Mouse (Mus musculus) bone marrow, adult 2 months (tissue): ENCODE measurements around the gene Tmem200a. TPM values are rescaled to one million over a fixed set of nuclear protein-coding genes. Genes with fewer than 3 reads are reported as not detected.

Experiments used
- H3K27ac ChIP-seq: fragments of 200-500 bp; 2 replicates; pipeline ENCODE4 v1.5.1; 2012; ENCODE audit warnings: low read depth, mild to moderate bottlenecking, control low read depth, inconsistent platforms, low read length; ENCODE audit not compliant: control insufficient read depth, poor library complexity, insufficient read depth
- H3K4me1 ChIP-seq: fragments of 200-500 bp; 2 replicates; pipeline ENCODE4 v1.6.1; 2011; ENCODE audit warnings: low read length; ENCODE audit not compliant: control insufficient read depth, insufficient read depth
- H3K4me3 ChIP-seq: fragments of 200-500 bp; replicated peaks from 2 replicates; pipeline ENCODE3; 2011; ENCODE audit warnings: mild to moderate bottlenecking, low read depth, low read length, control low read depth; ENCODE audit not compliant: control insufficient read depth
- CTCF ChIP-seq: fragments of 200-500 bp; IDR thresholded peaks from 2 replicates; pipeline ENCODE4 v1.5.1; 2011; ENCODE audit warnings: low read length, control low read depth; ENCODE audit not compliant: control insufficient read depth, insufficient read depth
- POLR2A ChIP-seq: fragments of 200-500 bp; IDR thresholded peaks from 2 replicates; pipeline ENCODE4 v1.6.1; 2011; ENCODE audit warnings: low read depth, mild to moderate bottlenecking, control low read depth, low read length, borderline replicate concordance; ENCODE audit not compliant: control insufficient read depth
- WGBS: fragments of 180-500 bp; shearing (Covaris S2); methylation state at CpG from one replicate; pipeline ENCODE4 v1.1.7; 2018; 5-methylcytosine and 5-hydroxymethylcytosine counted together
- polyA plus RNA-seq: library from polyadenylated mRNA; stranded (reverse); fragments of >200 nt; gene quantifications from 2 replicates; pipeline ENCODE4 v1.2.4, GENCODE M21; 2011; ENCODE audit warnings: low replicate concordance; ENCODE audit not compliant: missing spikeins, insufficient read depth, insufficient read length

The Tmem200a gene
- polyA plus RNA-seq, 1 experiment, result not detected

DNA sequence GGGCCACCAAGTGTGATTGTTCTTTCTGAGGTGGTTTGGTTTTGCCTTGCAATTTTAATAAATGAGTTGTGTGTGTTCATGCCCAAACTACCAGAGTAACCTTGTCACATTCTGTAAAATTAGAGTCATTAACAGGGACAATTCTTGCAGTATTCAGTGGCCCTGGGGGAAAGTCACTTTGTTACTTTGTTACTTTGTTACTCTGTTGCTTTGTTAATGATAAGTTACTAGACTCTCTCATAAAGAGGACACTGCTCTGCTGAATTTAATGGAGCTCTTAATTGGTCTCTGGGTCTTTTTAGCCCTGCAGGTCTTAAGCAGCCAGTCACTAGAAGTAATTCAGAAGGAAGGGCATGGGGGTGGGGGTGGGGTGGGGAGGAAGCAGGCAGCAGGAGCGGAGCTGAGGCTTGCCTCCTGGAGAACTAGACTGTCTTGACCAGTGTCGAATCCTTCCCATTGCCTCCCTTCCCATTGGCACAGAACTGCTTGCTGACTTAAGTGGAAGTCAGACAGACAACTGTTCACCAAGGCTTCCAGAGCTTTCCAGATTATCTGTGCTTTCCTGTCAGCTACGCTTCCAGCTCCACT is 124.1 kb downstream of the Tmem200a start:
- 79% methylated on average over 3 of the region's 3 CpGs for WGBS
- Histone ChIP-seq H3K4me3 (no peak overlapping the region), H3K4me1 (no peaks in the 10 kb centered on the region), H3K27ac (no peak overlapping the region)
- no peak for TF ChIP-seq POLR2A
- TF ChIP-seq CTCF, result no peak

DNA sequence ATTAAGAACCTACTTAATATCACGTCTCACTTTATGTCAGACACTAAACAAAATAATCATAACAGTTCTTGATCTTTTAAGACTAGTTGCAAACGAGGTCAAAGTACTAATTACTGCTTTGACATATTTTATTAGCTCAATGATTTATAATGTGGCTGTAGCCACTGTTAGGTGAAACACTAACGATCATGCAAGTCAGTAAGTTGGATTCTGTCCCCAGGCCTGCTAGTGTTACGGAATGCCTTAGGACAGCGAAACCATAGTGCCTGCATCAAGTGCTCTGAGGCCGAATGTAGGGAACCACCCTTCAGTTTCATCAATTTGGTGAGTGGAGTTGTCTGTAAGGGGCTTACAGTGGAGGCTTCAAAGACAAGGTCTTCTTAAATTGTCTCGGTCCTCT is 126.0 kb downstream of the Tmem200a start:
- Histone ChIP-seq H3K4me3 (no peak overlapping the region), H3K4me1 (no peaks in the 10 kb centered on the region), H3K27ac (no peak overlapping the region)
- WGBS, result 64% methylated on average over 7 of the region's 7 CpGs
- TF ChIP-seq CTCF (no peak), POLR2A (no peak)

DNA sequence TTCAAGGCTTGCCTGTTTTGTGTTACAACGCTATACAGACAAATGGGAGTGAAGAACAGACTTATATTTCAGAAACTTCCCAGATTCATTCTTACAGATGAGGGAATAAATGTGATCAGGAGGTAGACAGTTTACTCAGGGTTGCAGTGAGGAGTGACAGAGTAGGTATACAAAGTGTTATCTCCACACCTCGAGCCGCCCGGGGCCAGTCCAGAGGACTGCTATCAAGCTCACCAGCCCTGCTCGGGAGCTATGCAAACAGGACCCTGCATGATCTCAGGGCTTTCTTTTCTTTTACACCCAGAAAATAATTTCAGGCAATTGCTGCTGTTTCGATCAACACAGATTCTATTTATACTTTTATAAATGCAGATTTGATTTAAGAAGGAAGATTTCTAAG is 126.7 kb downstream of the Tmem200a start:
- TF ChIP-seq CTCF, result no peak
- no peak for TF ChIP-seq POLR2A
- WGBS, result 75% methylated on average over 6 of the region's 6 CpGs
- no peak overlapping the region for H3K27ac ChIP-seq
- no peak overlapping the region for H3K4me3 ChIP-seq
- H3K4me1 ChIP-seq, result no peaks in the 10 kb centered on the region

DNA sequence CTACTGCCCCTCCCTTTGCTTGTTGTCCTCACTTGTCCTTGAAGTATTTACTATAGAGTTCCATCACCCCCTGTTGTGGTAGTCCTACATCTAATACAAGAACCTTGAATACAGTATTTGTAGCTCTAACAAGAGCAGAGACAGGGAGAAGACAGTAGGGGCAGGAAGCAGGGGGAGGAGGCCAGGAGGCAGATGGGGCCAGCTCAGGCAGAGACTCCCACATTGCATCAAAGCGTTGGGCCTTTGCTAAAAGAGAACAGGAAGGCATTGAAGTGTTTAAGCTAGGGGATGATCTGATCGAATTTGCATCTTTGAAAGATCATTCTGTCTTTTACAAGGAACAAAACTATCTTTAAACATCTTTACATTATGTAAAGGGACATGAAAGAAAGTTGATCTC is 133.0 kb downstream of the Tmem200a start:
- TF ChIP-seq POLR2A (no peak), CTCF (no peak)
- Histone ChIP-seq H3K4me3 (no peak overlapping the region), H3K4me1 (no peaks in the 10 kb centered on the region), H3K27ac (no peak overlapping the region)
- WGBS, result 57% methylated on average over 2 of the region's 2 CpGs

DNA sequence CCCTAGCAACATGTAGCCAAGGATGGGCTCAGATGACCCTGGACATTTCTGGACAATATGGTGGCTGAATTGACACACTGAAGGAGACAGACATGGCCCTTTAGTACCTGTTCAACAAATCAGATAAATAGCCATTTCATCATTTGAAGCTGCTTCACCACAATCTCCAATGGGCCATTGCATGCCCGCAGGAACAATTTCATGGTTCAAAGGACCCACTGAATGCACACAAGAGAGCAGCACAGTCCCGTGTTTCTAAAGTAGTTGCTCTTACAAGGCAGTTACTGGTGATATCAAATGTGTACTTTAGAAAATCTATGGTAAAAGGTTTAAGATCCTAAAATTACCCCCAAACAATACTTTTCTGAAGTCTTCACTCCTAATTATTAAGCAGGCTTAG is 134.2 kb downstream of the Tmem200a start:
- WGBS, result 69% methylated on average over 2 of the region's 2 CpGs
- H3K27ac ChIP-seq, result no peak overlapping the region
- no peaks in the 10 kb centered on the region for H3K4me1 ChIP-seq
- H3K4me3 ChIP-seq, result no peak overlapping the region
- TF ChIP-seq CTCF (no peak), POLR2A (no peak)

DNA sequence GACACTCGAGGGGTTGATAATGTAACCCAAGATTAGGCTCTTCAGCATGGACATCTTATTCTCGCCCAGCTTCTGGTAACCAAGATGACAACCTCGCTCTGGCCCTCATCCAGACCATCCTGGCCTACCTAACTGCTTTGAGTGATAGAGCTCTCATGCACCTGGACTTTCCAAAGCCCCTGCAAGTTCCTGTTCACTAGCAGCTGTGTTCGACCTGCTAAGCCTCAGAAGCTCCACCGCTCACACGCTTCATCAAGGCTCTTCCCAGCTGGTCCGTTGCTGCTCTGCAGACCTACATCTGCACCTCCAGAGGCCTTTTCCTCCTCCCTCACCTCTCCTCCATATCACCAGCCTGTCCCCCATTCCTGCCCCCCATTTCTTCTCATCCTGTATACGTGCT is 147.1 kb downstream of the Tmem200a start:
- TF ChIP-seq POLR2A, result no peak
- TF ChIP-seq CTCF, result no peak
- Histone ChIP-seq H3K4me3 (no peak overlapping the region), H3K27ac (no peak overlapping the region), H3K4me1 (no peaks in the 10 kb centered on the region)
- WGBS, result 74% methylated on average over 8 of the region's 8 CpGs

DNA sequence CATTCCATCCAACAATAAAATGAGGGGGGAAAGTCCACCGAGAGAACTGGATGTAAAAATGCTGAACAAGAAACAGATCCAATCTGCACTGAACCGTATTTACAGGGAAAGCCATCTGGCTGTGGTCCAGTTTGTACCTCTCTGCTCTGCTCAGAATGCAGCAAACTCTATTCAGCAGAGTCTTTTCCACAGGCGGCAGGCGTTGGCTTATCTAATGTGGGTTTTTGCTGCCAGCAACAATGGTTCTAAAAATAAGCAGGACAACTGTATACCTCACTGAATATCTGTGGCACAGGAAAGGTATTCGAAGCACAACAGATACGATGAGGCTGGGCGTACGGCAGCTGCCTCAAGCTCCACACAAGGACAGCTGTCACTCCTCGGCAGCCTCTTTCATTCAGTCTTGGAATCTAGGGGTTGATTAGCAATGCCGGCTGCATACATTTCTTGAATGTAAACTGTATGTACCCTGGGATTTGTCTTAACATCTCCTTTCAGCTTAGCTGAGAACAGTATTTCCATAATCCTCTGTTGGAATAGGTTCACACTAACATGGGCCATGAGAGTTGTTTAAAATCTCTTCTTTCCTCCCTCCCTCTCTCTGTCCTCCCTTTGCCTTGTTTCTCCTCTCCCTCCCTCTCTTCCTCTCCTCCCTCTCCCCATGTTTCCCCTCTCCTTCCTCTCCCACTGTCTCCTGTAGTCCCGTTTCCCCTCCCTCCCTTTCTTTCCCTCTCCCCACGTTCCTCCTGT is 149.3 kb downstream of the Tmem200a start:
- Histone ChIP-seq H3K27ac (no peak overlapping the region), H3K4me1 (no peaks in the 10 kb centered on the region), H3K4me3 (no peak overlapping the region)
- WGBS, result 34% methylated on average over 12 of the region's 12 CpGs
- TF ChIP-seq POLR2A (no peak), CTCF (no peak)

DNA sequence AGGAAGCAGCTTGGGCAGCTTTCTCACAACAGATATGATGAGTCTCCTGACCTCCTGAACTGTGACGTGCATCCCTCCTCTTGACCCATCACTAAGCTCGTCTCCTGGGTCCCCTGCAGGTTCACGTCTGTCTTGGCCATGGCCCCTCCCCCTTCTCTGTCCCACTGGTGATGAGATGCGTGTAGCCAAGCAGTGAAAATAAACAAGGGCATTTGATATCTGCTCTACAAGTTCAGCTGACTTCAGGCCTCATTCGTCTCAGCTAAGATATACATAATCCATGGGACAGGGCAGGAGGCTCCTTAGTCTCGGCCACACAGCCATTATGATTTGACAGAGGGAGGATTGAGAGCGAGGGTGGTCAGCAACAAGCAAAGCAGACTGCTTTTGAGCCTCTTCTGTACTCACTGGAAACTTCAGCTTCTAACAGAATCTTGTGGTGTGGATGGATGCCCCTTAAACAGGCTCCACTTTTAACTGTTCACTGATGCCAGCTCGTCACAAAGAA is 149.9 kb downstream of the Tmem200a start:
- 64% methylated on average over 8 of the region's 8 CpGs for WGBS
- no peaks in the 10 kb centered on the region for H3K4me1 ChIP-seq
- H3K27ac ChIP-seq, result no peak overlapping the region
- no peak for TF ChIP-seq POLR2A
- TF ChIP-seq CTCF, result no peak
- no peak overlapping the region for H3K4me3 ChIP-seq

DNA sequence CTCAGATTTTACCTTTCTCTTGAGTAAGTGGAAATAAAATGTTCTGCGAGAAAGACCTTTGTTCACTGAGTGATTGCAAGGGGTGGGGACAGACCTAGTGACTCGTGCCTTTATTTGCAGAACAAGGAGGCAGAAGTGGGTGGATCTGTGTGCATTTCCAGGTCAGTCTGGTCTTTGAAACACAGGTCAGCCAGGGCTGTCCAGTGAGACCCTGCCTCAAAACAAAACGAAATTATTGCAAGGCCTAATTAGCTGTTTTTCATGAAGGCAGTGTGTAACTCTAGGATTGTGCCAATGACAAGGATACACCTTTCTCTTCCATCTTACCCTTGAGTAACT is 150.4 kb downstream of the Tmem200a start:
- TF ChIP-seq CTCF (no peak), POLR2A (no peak)
- 57% methylated on average over 3 of the region's 3 CpGs for WGBS
- H3K27ac ChIP-seq, result no peak overlapping the region
- H3K4me1 ChIP-seq, result no peaks in the 10 kb centered on the region
- H3K4me3 ChIP-seq, result no peak overlapping the region
